Mouse (Mus musculus) left cerebral cortex, postnatal 4 days (tissue): ENCODE data around the gene Klhl30. TPM values are rescaled to one million over a fixed set of nuclear protein-coding genes. Genes with fewer than 3 reads are reported as not detected.

Experiments used
- DNase-seq: peaks from one replicate; pipeline ENCODE4 v3.0.0-alpha.2; 2022
- intact Hi-C: fragments of 180-260 bp; cut with DNase I; formaldehyde crosslinking; loops from one replicate; pipeline ENCODE4 v1.15.1; 2025
- total RNA-seq, 2 experiments: library from RNA; stranded (reverse); gene quantifications; 2 replicates each; pipeline ENCODE4 v1.2.3; 2021

Gene Klhl30
- total RNA-seq, 2 experiments from 2014 or later = not detected

GRCm38 (mm10) chr1:91364822-91365644, 14.2 kb downstream of the Klhl30 start:
- intact Hi-C loops = no loop called here

GRCm38 (mm10) chr1:91365816-91366214, 15.0 kb downstream of the Klhl30 start:
- intact Hi-C loops = no loop called here

More at GRCm38 (mm10) chr1:91364822-91365644, 14.2 kb downstream of the Klhl30 start:
- DNase-seq = no peak

GRCm38 (mm10) chr1:91366215-91367108, 15.6 kb downstream of the Klhl30 start, which contains the start of gene Erfe:
Gene Erfe, plus strand, starts transcription at chr1:91366430.
- intact Hi-C loops = no loop called here
- DNase-seq = peak; percentile 61

More at GRCm38 (mm10) chr1:91365816-91366214, 15.0 kb downstream of the Klhl30 start:
- DNase-seq = no peak

GRCm38 (mm10) chr1:91367295-91367694, 16.5 kb downstream of the Klhl30 start:
- DNase-seq = no peak
- intact Hi-C loops = no loop called here

- intact Hi-C loops = no loop called here
- DNase-seq = no peak
These were observed 18.6 kb downstream of the Klhl30 start for GRCm38 (mm10) chr1:91369408-91369807.

- intact Hi-C loops = no loop called here
- DNase-seq = no peak
These were observed 19.2 kb downstream of the Klhl30 start for GRCm38 (mm10) chr1:91370055-91370454.

GRCm38 (mm10) chr1:91373414-91373835, 22.6 kb downstream of the Klhl30 start:
- no peak for DNase-seq
- intact Hi-C loops = no loop called here

- DNase-seq = peak; percentile 86
- intact Hi-C loops = no loop called here
These were observed 29.8 kb downstream of the Klhl30 start for GRCm38 (mm10) chr1:91380453-91381090.

GRCm38 (mm10) chr1:91381091-91381471, 30.3 kb downstream of the Klhl30 start:
- DNase-seq = no peak
- intact Hi-C loops = no loop called here

- no peak for DNase-seq
- intact Hi-C loops = no loop called here
These were observed 39.6 kb downstream of the Klhl30 start for GRCm38 (mm10) chr1:91390369-91390768.

- DNase-seq = no peak
- intact Hi-C loops = no loop called here
These were observed 47.1 kb downstream of the Klhl30 start for GRCm38 (mm10) chr1:91397927-91398259.

- peak; percentile 88 for DNase-seq
- intact Hi-C loops = no loop called here
These were observed 47.6 kb downstream of the Klhl30 start, which contains the start of gene Ilkap for GRCm38 (mm10) chr1:91398260-91399062. Gene Ilkap, minus strand, starts transcription at chr1:91398815.

- DNase-seq = no peak
- intact Hi-C loops = no loop called here
These were observed 54.2 kb downstream of the Klhl30 start for GRCm38 (mm10) chr1:91404976-91405375.

GRCm38 (mm10) chr1:91405406-91406169, 54.8 kb downstream of the Klhl30 start:
- intact Hi-C loops = no loop called here
- peak; percentile 78 for DNase-seq

- intact Hi-C loops = no loop called here
These were observed 57.0 kb downstream of the Klhl30 start for GRCm38 (mm10) chr1:91407819-91408218.

GRCm38 (mm10) chr1:91411631-91412285, 60.9 kb downstream of the Klhl30 start:
- intact Hi-C loops = no loop called here
- no peak for DNase-seq

More at GRCm38 (mm10) chr1:91407819-91408218, 57.0 kb downstream of the Klhl30 start:
- DNase-seq = no peak
